Mouse (Mus musculus): ENCODE results near the gene Fbxo6.
"Not testable (repeated sequence)": the region's sequence is repeated elsewhere in the genome, so short reads cannot be mapped to it uniquely, and the experiment has no call there.

The Fbxo6 gene

GRCm38 (mm10) chr4:148151267-148152168 is at the start of gene Fbxo6:
Gene Fbxo6, minus strand, starts transcription at chr4:148152140.
- DNase-seq, result peak; percentile 89

- no peak for DNase-seq
Measured at GRCm38 (mm10) chr4:148198721-148199120, 46.8 kb upstream of the Fbxo6 start.

- no peak for DNase-seq
Measured at GRCm38 (mm10) chr4:148194400-148194799, 42.5 kb upstream of the Fbxo6 start.

GRCm38 (mm10) chr4:148192707-148193245 is 40.8 kb upstream of the Fbxo6 start:
- DNase-seq, result no peak

- not testable (repeated sequence) for DNase-seq
Measured at GRCm38 (mm10) chr4:148188767-148189166, 36.8 kb upstream of the Fbxo6 start.

GRCm38 (mm10) chr4:148185819-148186218 is 33.9 kb upstream of the Fbxo6 start:
- no peak for DNase-seq

GRCm38 (mm10) chr4:148184564-148184963 is 32.6 kb upstream of the Fbxo6 start:
- no peak for DNase-seq

GRCm38 (mm10) chr4:148182363-148182762 is 30.4 kb upstream of the Fbxo6 start:
- no peak for DNase-seq

- DNase-seq, result no peak
Measured at GRCm38 (mm10) chr4:148181483-148181882, 29.5 kb upstream of the Fbxo6 start.

GRCm38 (mm10) chr4:148177716-148178115 is 25.8 kb upstream of the Fbxo6 start:
- DNase-seq, result no peak

- DNase-seq, result not testable (repeated sequence)
Measured at GRCm38 (mm10) chr4:148176603-148177002, 24.7 kb upstream of the Fbxo6 start.

- peak; percentile 7 for DNase-seq
Measured at GRCm38 (mm10) chr4:148174495-148174862, 22.5 kb upstream of the Fbxo6 start.

- peak; percentile 67 for DNase-seq
Measured at GRCm38 (mm10) chr4:148173811-148174494, 22.0 kb upstream of the Fbxo6 start.

GRCm38 (mm10) chr4:148171261-148171660 is 19.3 kb upstream of the Fbxo6 start:
- no peak for DNase-seq

GRCm38 (mm10) chr4:148170842-148171241 is 18.9 kb upstream of the Fbxo6 start:
- peak; percentile 32 for DNase-seq

- peak; percentile 19 for DNase-seq
Measured at GRCm38 (mm10) chr4:148169586-148169985, 17.6 kb upstream of the Fbxo6 start.

- DNase-seq, result peak; percentile 56
Measured at GRCm38 (mm10) chr4:148168287-148168686, 16.3 kb upstream of the Fbxo6 start.

GRCm38 (mm10) chr4:148166986-148167385 is 15.0 kb upstream of the Fbxo6 start:
- DNase-seq, result peak; percentile 64

- DNase-seq, result peak; percentile 79
Measured at GRCm38 (mm10) chr4:148166431-148166830, 14.5 kb upstream of the Fbxo6 start.

- peak; percentile 46 for DNase-seq
Measured at GRCm38 (mm10) chr4:148165551-148165950, 13.6 kb upstream of the Fbxo6 start.

- peak; percentile 34 for DNase-seq
Measured at GRCm38 (mm10) chr4:148164461-148164860, 12.5 kb upstream of the Fbxo6 start.

- DNase-seq, result peak; percentile 72
Measured at GRCm38 (mm10) chr4:148164002-148164439, 12.1 kb upstream of the Fbxo6 start.
